Mouse (Mus musculus) megakaryocyte, embryonic 14.5 days (primary cell): ENCODE results near the gene Timp3.

Source experiments
- FLI1 ChIP-seq: IDR thresholded peaks from 2 replicates; pipeline ENCODE4 v1.6.1; 2012; ENCODE audit warnings: low read length, inconsistent platforms, mixed read lengths
- GATA1 ChIP-seq: IDR thresholded peaks from 3 replicates; pipeline ENCODE4 v1.6.1; 2012; ENCODE audit warnings: mixed read lengths, low read length, inconsistent platforms, borderline replicate concordance

DNA sequence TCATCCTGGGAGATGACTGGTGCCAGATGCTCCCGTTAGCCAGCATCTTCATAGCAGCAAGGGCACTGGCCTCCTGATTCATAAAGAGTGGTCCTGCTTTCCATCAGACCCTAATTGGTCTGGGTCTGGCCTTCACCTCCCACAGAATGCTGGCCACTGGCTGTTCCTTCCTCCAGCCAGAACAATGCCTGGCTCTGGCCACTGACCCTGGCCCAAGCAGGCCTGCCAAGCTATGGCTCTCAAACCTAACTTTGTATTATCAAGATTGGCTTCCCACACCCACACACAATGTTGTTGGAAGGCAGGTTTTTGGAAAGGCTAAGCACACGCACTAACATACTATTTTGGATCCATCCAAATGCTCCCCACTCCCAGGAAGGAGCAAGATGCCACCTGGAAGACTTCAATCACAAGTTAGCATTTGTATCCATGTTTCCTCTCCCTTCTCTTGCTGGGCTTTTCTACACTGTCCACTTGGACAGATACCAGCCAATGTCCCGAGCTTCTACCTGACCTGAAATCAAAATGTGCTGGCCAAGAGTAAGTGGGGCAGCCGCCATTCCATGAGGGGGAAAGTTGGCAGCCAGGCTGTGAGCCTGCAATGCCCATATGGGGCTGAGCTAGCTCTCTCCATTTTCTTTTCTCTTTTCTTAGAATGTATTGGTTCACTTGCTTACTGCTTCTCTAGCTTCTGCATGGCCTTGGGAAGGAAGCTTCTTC is 23.3 kb downstream of the Timp3 start:
- no peak for TF ChIP-seq GATA1
- TF ChIP-seq FLI1: no peak
